Mouse (Mus musculus): ENCODE data around the gene Rere.
"Not testable (repeated sequence)": the region's sequence is repeated elsewhere in the genome, so short reads cannot be mapped to it uniquely, and the experiment has no call there.

Rere gene

DNA sequence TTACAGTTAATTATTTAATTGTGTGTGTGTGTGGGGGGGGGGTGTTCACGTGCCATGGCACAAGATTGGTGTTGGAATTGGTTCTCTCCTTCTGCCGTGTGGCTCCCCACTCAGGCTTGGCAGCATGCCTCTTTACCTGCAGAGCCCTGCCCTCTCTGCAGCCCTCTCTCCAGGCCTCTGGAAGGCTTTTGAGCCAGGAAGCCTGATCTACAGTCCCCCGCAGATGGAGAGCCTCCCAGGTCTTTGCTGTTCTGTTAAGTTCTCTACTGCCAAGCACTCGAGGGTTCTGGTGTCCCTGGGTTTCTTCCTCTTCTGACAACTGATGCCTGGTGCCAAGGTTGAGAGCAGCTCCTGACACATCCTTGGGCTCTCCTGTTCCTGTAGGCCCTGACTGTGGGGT, 27.0 kb upstream of the Rere start:
- no peak for DNase-seq (ENCODE audit: low read depth, low spot score)

DNA sequence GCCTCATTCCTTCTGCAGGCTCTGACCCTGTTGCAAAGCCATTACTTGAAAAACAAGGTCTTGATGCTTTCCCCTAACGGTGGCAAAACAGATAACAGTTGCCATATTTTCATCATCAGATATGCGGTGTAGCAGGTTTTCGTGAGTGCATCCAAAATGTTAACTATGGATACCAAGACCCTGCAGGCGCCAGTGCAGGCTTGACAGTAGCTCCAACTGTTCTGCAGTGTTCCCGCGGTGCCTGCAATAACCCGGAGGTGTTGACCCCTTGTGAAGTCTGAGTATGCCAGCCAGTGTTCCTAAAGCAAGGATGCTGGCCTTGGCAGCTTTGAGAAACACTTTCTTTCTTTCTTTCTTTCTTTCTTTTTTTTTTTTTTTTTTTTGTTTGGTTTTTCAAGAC, 26.3 kb upstream of the Rere start:
- no peak for DNase-seq (ENCODE audit: low read depth, low spot score)

DNA sequence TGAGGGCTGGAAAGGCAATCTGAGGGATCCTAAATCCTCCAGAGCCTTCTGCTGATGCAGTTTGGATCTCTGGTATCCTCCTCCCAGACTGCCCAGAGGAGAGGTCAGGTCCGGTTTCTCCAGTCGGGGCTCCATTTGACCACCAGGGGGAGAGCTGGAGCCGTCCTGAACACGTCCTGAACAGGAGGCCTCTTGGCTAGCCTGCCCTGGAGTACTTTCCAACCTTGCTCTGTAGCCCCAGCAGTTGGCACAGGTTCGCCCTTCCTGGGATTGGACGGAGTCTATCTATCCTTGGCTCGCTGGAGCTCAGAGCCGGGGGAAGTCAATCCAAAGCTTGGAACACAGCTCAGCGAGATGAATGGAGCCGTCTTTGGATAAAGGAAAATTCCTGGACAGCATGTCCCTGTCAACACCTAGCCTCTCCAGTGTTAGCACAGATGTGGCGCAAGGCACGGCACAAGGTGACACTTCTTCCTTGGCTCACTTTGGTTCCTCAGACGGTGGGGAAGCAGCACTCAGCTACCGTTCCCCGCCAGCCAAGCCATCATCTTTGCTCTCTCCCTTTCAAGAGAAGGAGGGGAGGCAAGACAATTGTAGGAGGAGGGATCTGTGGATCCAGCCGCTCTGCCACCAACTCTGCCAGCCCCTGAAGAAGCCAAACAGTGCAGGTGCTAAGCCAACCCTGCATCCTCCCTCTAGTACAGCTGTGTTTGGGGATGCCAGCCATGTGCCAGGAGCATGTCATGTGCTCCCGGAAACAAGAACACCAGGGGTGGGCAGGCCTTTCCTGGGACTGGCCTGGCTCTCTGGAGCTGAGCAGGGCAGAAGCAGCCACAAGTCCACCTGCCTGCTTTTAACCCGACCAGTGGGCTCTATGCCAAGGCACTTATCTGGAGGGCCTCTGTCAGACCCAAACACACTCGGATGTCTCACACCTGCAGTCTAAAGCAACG, 23.9 kb upstream of the Rere start:
- DNase-seq (ENCODE audit: low read depth, low spot score): no peak

DNA sequence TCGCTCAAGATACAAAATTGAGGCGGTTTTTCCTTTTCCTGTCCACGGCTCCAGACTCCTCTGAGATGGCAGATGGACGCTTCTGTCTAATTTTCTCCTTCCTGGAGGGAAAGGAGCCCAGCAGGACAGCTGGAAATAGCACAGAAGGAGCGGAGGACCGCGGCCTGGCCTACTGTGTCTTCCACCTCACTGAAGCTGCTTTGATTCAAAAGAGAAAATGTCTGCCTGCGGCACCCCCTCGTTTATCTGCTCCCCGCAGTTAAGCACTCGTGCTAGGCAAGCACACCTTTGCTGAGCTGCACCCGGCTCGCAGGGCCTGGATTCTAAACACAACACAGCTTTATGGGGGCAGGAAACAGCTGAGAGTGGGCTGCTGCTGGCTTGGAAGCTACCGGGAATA, 23.1 kb upstream of the Rere start:
- DNase-seq (ENCODE audit: low read depth, low spot score): no peak

DNA sequence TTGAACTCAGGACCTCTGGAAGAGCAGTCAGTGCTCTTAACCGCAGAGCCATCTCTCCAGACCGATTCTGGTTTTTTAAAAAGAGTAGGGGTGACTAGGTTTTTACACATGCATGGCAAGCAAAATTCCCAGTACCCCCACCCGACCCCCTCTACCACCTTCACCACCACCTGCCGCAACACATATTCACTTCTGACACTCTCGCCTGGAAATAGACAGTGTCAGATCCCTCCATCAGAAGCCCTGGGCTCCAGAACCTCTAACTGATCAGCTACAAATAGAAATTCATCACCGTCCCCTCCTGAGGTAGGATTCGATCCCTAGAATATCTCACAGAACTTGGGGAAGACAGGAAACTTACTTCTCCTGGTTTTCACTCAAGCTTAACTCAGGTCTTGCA, 21.9 kb upstream of the Rere start:
- no peak for DNase-seq (ENCODE audit: low read depth, low spot score)

DNA sequence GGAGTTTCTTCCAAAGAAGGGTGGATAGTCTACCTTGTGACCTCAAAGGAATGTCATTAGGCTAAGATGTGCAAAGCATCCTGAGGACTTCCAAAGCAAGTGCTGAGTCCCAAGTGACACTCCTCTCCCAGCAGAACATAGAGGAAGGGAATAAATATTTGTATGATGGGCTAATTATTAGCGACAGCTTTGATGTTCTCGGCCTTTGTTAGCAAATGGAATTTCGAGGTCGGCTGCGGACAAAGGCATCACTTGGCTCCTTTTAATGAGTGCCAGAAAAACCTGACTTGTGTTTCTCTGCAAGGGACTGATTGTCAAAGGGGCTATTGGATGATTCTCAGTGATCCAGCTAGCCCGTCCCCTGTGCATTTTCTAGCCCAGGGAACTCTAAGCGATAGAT, 21.3 kb upstream of the Rere start:
- DNase-seq (ENCODE audit: low read depth, low spot score): no peak

DNA sequence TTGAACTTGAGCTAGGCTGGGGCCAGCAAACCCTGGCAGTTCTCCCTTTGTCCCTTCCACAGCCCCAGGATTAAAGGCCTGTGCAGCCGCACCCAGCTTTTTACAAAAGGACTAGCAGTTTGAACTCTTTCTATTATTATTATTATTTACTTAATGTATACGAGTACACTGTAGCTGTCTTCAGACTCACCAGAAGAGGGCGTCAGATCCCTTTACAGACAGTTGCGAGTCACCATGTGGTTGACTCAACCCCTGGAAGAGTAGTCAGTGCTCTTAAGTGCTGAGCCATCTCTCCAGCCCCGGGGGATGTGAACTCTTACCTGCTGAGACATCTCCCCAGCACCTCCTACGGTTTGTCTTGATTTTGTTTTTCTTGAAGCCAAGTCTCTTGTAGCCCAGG, 20.7 kb upstream of the Rere start:
- DNase-seq (ENCODE audit: low read depth, low spot score): no peak

DNA sequence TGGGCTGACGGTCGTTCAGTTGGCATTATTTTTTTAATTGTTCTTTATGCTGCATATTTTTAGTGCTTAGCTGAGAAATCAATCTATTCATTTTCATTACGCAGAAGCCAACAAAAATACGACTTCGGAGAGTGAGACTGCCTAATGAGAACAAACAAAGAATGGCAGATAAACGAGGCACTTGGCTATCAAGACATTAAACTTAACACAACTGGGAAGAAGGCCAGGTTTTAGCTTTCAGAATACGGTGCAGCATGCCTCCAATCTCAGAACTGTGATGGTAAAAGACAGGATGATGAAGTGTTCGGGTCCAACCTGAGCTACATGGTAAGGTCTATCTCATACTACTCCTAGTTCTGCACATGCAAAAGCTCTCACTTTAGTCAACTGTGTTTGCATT, 19.1 kb upstream of the Rere start:
- no peak for DNase-seq (ENCODE audit: low read depth, low spot score)

DNA sequence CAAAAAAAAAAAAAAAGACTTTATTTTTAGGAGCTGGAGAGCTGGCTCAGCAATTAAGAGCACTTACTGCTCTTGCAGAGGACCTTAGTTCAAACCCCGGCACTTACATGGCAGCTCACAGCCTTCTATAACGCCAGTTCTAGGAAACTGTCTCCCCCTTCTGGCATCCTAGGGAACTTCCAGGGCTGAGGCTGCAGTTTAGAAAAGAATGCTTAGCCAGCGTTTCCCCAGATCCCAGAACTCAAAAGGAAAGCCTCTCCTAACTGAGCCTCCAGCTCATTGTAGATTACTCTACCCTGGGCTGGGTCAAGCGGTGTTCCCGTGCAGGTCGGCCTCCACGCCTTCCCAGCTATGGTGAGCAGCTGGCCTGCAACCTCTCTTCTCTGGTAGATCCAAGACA, 16.5 kb upstream of the Rere start:
- no peak for DNase-seq (ENCODE audit: low read depth, low spot score)

DNA sequence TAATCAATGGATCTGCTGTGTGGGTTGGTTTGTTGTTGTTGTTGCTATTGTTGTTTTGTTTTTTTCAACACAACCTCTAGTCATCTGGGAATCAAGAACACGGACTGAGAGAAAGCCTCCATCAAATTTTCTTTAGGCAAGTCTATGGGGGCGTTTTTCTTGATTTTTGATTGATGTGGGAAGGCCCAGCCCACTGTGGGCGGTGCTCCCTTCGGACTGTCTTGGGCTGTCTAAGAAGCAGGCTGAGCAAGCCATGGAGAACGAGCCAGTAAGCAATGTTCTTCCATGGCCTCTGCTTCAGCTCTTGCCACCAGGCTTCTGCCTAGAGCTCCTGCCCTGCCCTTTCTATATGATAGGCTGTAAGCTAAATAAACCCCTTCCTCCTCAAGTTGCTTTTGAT, 16.0 kb upstream of the Rere start:
- DNase-seq (ENCODE audit: low read depth, low spot score): no peak

DNA sequence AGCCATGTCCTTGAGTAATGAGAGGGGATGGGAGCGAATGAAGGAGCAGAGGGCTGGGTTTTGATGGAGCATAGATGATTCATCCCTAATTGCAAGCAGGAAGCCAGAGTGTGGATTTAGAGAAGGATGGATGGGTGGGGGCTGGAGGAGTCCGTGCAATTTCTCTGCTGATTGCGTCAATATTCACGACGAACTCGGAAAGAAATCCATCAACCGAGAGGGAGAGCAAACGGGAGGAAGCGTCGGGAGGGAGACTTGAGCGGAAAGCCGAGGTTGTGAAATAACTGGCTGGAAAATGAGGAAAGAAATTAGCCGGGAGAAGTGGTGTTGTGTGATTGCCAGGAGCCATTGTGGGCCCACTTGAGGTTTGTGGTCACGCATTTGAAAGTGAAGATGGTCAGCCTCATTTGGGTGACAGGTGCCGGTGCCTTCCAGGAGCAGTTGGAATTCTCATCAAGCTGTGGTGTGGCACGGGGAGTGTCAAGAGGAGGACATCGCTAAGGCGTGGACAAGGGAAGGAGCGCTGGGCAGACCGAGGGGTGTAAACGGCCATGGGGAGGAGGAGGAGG, 14.7 kb upstream of the Rere start:
- no peak for DNase-seq (ENCODE audit: low read depth, low spot score)

DNA sequence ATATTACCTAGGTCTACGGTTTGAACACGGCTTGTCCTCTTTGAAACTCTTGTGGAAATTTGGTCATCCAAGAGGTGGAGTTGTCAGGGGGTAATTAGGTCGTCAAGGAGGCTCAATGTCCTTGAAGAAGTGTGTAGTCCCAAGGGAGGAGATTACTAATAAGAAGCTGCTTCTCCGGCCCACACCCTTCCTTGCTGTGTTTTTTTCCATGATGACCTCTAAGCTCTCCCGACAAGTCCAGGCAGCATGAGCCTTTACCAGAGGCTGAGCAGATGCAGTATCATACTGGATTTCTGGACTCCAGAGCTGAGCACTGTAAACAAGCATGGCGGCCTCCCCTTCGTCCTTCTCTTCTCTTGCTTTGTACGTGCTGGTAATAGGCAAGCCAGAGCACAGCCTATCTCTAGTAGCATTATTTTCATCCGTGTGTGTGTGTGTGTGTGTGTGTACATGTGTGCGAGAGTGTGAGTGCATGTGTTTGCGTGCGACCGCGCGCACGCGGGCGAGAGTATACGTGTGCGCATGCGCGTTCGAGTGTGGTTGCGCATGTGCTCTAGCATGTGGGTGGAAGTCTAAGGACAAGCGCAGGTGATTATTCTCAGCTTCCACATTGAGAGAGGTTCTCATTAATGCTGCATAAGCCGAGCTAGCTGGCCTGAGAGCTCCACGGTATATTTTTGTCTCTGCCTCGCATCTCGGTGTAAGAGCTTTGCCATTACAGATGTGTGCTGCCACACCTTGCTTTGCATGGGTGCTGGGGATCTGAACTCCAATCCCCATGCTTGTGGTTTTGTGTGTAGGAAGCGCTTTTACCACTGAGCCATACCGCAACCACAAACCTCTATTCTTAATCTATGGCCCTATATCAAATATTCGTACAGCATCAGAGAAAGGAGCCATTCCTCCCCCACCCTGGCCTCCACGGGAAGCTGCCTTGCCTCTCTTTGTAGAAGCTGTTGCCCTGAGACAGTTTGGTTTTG, 12.5 kb upstream of the Rere start:
- no peak for DNase-seq (ENCODE audit: low read depth, low spot score)

DNA sequence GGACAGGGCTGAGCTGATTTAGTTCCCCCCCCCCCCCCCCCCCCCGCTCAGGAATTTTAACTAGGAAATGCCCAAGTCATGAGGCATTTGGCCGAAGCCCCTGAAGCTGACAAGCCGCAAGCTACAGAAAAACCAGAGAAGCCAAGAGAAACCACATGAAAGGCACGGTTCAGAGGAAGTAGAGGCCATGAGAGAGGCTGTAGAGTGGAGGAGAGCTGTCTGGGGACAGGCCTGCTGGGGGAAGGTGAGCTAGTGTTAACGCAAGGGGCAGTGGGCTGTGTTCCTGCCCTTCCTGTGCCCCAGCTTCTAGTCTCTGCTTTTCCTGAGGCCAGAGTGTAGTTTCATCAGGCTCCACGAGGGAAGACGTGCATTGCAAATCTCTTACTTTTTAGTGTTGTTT, 11.8 kb upstream of the Rere start:
- DNase-seq (ENCODE audit: low read depth, low spot score): no peak

DNA sequence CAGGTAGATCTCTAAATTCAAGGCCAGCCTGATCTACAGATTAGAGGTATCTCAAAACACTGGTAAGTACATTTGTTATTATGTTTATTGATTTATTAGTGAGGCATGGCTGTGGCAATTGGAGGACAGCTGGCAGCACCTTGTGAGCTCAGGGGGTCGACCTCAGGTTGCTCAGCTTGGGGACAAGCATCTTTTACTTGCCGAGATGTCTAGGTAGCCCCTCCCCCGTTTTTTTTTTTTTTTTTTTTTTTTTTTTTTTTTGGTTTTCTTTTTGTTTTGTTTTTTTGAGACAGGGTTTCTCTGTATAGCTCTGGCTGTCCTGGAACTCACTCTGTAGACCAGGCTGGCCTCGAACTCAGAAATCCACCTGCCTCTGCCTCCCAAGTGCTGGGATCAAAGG, 10.7 kb upstream of the Rere start:
- not testable (repeated sequence) for DNase-seq (ENCODE audit: low read depth, low spot score)

DNA sequence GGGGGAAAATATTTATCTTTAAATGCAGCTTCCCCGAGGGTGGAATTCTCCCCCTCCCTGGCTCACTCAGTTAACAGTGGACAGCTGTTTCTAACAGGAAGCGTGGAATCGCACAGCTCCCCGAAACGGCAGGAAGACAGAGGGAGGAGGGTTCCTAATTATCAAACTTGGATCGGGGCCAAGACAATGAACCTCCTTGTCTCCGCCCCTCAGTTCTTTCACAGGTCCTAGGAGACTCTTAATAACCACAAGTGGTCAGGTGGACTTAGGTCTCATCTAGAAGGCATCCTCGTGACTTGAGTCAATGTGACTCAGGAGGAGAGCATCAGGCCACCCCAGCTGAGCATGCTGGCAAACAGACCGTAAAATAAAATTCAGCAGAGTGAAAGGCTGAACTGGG, 8.7 kb upstream of the Rere start:
- no peak for DNase-seq (ENCODE audit: low read depth, low spot score)

DNA sequence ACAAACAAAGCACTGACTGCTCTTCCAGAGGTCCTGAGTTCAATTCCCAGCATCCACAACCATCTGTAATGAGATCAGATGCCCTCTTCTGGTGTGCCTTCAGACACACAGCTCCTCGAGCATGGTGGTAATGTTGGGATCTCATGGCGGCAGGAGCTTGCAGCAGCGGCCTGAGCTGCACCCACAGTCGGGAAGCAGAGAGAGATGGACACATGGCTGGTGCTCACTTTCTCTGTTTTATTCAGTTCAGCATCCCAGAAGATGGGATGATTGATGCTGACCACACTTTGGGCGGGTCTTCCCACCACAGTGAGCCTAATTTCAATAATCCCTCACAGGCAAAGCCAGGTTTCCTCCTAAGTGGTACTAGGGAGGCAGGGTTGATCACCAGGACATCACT, 5.9 kb upstream of the Rere start:
- DNase-seq (ENCODE audit: low read depth, low spot score): no peak

DNA sequence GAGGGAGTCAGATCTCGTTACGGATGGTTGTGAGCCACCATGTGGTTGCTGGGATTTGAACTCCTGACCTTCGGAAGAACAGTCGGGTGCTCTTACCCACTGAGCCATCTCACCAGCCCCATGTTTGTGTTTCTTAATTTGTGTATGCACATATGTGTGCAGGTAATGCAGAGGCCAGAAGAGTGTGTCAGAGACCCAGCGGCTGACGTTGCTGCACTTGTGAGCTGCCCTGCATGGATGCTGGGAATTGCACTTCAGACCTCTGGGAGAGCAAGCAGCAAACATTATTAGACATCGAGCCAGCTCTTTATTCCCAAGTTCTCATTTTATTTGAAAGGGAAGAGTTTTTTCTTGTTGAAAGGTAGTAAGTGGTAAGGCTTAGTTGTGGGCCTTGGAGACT, 2.1 kb upstream of the Rere start:
- not testable (repeated sequence) for DNase-seq (ENCODE audit: low read depth, low spot score)

DNA sequence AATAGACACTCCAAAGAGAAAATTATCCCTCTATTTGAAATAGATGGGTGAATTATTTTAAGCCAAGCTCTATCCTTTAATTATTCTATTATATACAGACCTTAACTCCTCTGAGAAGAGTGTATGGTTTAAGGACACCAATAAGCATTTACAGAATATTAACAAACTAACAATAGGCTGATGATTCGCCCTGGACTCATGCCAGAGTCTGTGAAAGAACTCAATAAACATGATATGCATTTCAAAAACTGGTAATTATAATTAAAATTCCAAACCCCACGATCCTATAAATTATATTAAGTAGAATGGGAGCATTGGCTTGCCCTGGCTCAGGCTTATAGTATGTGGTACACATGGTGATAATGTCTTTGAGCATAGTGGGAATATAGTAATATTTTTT, 1.4 kb upstream of the Rere start:
- DNase-seq (ENCODE audit: low read depth, low spot score): no peak

DNA sequence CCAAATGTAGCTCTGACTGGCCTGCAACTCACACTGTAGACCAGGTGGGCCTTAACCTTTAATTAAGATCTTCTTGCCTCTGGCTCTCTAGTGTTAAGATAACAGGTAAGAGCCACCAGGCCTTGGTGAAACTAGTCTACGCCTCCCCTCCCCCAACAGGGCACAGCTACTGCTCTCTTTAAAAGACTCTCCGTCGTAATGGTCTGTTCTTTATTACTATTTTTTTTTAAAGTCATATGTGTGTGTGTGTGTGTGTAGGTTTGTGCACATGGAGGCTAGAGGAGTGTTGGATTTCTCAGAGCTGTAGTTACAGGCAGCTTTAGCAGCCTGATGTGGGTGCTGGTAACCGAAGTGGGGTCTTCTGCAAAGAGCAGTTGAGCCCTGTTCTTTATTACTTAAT, 987 bp upstream of the Rere start:
- no peak for DNase-seq (ENCODE audit: low read depth, low spot score)

DNA sequence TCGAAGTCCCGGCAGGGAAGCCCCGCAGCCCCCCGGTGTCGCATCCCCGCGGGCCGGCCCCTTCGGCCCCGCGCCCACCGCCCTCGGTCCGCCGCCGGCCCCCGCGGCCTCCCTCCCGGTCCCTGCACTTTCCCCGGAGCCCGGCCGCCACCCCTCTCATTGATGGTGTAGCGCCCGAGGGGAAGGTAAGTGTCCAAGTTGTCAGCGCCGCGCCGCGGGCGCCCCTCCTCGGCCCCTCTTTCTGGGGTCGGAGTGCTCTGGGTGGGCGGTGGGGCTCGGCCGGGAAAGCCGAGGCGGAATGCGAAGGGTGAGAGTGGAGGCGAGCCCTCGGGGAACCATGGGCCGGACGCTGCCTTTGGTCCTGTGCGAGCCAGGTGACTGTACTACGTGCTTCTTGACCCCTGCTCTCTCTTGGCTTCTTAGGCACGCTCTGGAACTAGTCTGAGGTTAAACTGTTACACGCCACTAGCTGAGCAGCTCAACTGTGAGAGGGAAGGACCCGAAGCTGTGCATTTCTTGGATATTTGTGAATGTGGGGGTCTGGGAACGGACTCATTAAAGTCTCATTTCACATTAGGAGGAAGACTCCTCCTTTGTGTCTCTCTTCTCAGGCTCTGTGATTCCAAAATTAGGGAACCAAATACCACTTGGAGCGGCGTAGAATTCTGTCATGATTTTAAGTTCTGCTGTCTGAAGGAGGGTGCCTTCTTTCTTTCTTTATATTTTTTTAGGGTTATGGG, 615 bp downstream of the Rere start:
- DNase-seq (ENCODE audit: low read depth, low spot score): peak; percentile 15

DNA sequence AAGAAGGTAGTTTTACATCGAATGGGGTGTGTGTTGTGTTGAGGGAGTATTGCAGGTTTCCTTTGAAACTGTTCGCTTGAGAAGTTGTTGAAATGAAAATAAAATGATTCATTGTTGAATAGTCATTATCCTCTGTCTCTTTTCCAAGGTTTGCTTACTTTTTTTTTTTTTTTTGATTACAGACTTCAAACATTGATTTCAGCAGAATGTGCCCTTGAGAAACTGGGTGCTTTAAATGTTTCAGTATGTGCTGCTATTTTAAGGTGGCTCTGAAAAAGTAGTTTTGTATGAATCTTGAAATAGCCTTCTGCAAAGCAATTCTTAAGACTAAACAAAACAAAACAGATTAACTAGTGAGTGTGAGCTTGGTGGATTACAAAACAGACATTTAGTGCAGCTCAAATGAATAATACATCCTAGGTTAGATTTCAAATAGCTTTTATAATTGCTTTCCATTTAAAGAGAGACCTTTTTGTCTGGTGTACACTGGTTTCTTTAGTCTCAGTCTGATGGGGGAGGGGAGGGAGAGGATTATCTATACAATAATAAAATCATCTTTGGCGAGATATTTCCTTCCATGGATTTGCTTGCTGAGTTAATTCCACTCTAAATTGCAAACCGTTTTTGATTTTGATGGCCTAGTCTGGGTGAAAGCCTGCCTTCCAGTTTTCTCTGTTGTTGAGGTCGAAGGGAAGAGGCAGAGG, 1.3 kb downstream of the Rere start:
- DNase-seq (ENCODE audit: low read depth, low spot score): no peak

All from c-Kit-negative CD71-positive TER-119-positive erythroid progenitor cells, embryonic 14.5 days (primary cell).